Mouse (Mus musculus): ENCODE results near the gene Olfr1388.

- TF ChIP-seq POLR2A (IDR thresholded peaks at IDR 0.05; ENCODE audit: borderline replicate concordance, low read depth, low read length) = no peak
- no peak for TF ChIP-seq CTCF (IDR thresholded peaks at IDR 0.05; ENCODE audit: low read depth, low read length)
These were observed 11.0 kb upstream of the Olfr1388 start for GRCm38 (mm10) chr11:49425257-49425927.

All from bone marrow macrophage, adult 2 months (primary cell).